Mouse (Mus musculus) inflammation-experienced regulatory T-cells, adult 16 weeks (primary cell): Measurements from ENCODE around the gene Atf2. TPM values are rescaled to one million over a fixed set of nuclear protein-coding genes. Genes with fewer than 3 reads are reported as not detected.

Source experiments
- polyA plus RNA-seq: library from polyadenylated mRNA; unstranded; fragments of 100-300 nt; shearing (Covaris generic); gene quantifications from one replicate; pipeline ENCODE4 v1.2.1, GENCODE M21; 2017

The Atf2 gene
- polyA plus RNA-seq: 104 TPM

DNA sequence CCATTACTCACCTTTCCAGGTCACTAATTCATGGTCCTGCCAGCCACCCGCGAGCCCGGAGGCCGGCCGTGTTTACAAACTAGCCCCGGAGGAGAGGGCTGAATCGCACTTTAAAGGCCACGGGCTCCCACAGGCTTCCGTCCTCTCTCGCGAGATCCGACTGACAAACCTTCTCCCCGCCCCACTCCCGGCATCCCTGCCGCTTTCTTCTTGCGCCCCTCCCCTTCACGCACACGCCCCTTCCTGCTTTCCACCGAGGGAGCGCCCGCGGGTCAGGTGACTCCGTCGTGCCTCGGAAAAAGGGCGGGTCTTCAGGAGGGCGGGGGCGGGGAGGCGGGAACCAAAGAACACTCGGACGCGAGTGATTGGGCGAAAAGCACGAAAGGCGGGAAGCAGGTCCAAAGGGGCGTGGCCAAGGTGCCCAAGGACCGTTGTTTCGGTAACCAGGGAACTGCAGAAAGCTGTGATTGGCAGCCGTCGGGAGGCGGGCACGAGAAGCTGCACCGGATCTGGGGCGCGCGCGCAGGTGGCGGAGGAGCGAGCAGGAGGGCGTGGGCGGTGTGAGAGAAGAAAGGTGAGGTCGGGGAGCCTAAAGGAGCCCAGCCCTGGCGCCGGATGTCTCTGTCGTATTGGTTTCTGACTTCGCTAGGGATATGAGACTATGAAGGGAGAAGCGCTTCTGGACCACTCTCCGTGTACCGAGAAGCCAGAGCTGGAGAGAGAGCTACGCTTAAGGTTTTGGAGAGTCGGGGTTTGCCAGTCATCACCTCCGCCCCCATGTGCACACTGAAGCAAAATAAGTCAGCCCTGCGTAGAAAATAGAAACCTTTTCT lies at the start of gene Atf2:
Gene Atf2, minus strand, starts transcription at position 176 of the 833 bp plus-strand sequence.

DNA sequence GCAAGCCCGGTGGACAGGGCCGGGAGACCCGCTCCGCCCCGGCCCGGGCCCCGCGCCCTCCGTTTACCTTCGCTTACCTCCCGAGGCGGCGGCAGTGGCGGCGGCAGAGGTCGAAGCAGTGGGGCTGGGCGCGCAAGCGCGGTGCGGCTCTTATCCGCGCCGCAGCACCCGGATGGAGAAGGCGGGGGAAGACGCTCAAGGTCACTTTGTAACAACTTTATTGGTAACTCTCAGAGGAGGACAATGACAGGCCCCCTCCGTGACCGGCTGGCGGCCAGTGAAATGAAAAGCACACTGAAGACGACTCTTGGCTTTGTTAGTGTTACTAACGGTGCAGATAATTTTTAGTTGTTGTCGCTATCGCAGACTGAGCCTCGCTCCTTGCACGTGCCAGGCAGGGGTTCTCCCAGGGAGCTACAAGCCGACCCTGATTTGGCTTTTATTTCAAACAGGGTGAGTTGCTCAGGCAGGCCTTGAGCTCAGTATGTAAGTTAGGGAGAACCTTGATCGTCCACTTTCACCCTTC lies 18.8 kb upstream of the Atf2 start, which contains the start of gene Atp5g3:
Gene Atp5g3, minus strand, starts transcription at position 152 of the 526 bp plus-strand sequence.

DNA sequence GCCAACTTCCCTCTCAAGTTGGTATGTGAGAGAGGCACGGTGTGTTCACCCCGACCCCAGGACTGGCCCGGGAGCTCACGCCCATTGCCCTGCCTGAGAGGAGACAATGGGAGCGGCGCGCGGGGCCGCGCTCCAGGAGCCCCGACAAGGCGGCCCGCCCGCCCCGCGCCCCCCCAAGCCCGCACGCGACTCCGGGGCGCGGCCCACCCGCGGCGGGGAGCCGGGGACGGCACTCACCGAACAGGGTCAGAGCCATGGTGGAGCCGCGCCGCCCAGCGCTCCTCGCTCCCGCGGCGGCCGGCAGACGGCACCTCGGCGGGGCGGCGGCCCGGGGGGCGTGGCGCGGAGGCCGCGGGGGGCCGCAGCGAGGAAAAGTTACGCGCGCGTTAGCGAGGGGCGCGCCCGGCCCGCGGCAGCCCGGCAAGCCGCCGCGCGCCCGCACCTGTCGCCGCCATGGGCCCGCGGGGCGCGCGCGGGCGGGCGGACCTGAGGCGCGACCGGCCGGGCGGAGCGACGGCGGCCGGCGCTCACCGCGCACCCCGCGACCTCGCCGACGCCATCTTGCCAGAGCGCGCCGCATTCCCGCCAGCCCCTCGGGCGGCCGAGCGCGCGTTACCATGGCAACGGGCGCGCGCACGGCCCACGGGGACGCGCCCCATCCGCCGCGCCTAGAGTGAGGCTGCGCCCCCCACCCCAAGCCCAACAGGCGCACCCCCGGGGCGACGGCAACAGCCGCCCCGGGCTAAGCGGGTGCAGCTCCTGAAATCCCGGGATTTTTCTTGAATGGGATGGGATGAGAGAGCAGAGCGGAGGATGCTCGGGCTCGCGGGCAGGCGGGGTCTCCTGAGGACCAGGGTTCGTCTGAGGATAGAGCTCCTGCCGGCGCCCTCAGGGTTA lies 117.4 kb downstream of the Atf2 start, which contains the start of gene Chn1:
Gene Chn1, minus strand, starts transcription at position 561 of the 897 bp plus-strand sequence.

Other genes with a start within 250 kb of the Atf2 start
- gene Chn1, start 117.3 kb downstream of the Atf2 start, polyA plus RNA-seq: 1.2 TPM
- gene Atp5g3, start 18.7 kb upstream of the Atf2 start, polyA plus RNA-seq: 662 TPM